Mouse (Mus musculus) heart, adult 18-20 months (tissue): ENCODE results near the gene Brix1. TPM values are rescaled to one million over a fixed set of nuclear protein-coding genes. Genes with fewer than 3 reads are reported as not detected.
A peak's percentile ranks its signal among the peaks of the same experiment; 100 is the strongest.
"Not testable (repeated sequence)": the region's sequence is repeated elsewhere in the genome, so short reads cannot be mapped to it uniquely, and the experiment has no call there.

Source experiments
- DNase-seq, 2 experiments: peaks; one replicate each; pipeline ENCODE4 v3.0.0; 2021 to 2022; ENCODE audit warnings: mixed read lengths in 1 of 2
- long read RNA-seq, 2 experiments: library from polyadenylated mRNA; stranded (forward); transcript quantifications; one replicate each; pipeline ENCODE4 v2.0.0; 2021
- total RNA-seq, 2 experiments: library from RNA; stranded (reverse); gene quantifications; 2 replicates each; pipeline ENCODE4 v1.2.3; 2021

The Brix1 gene
- 10 to 100 TPM; 20.4 to 22.5 TPM for total RNA-seq
- long read RNA-seq, experiment 1, transcript Brix1-201 (10 exons, 2,664 nt), result major isoform, 29 of 30 reads
- long read RNA-seq, experiment 1, partial matches to known transcripts, result 1 of 30 reads
- long read RNA-seq, experiment 1, other reads (novel, unspliced or antisense), result 0 of 30 reads
- long read RNA-seq, experiment 2, transcript Brix1-201 (10 exons, 2,664 nt), result major isoform, 20 of 22 reads
- long read RNA-seq, experiment 2, partial matches to known transcripts, result 0 of 22 reads
- long read RNA-seq, experiment 2, other reads (novel, unspliced or antisense), result 2 of 22 reads

- peak; percentile 96 to 98 for DNase-seq
Observed at GRCm38 (mm10) chr15:10485484-10486364, at the start of gene Brix1, which contains the start of gene Rad1. Brix1 (minus strand) TSS chr15:10485947. Rad1 (plus strand) TSS chr15:10486018.

- no peak for DNase-seq
Observed at GRCm38 (mm10) chr15:10534591-10534990, 48.8 kb upstream of the Brix1 start.

GRCm38 (mm10) chr15:10533361-10533760, 47.6 kb upstream of the Brix1 start:
- DNase-seq, result not testable (repeated sequence)

- DNase-seq, result no peak
Observed at GRCm38 (mm10) chr15:10531352-10531751, 45.6 kb upstream of the Brix1 start.

GRCm38 (mm10) chr15:10525896-10526295, 40.1 kb upstream of the Brix1 start:
- no peak for DNase-seq

- no peak for DNase-seq
Observed at GRCm38 (mm10) chr15:10515166-10515565, 29.4 kb upstream of the Brix1 start.

GRCm38 (mm10) chr15:10506099-10506498, 20.4 kb upstream of the Brix1 start:
- DNase-seq, result peak; percentile 37 to 49

- DNase-seq, result peak in 1 of 2 experiments; percentile 48
Observed at GRCm38 (mm10) chr15:10500838-10501719, 15.3 kb upstream of the Brix1 start.

- no peak for DNase-seq
Observed at GRCm38 (mm10) chr15:10500035-10500434, 14.3 kb upstream of the Brix1 start.

- DNase-seq, result no peak
Observed at GRCm38 (mm10) chr15:10499593-10499992, 13.8 kb upstream of the Brix1 start.

- not testable (repeated sequence) for DNase-seq
Observed at GRCm38 (mm10) chr15:10496696-10497095, 10.9 kb upstream of the Brix1 start.

- DNase-seq, result no peak
Observed at GRCm38 (mm10) chr15:10495944-10496343, 10.2 kb upstream of the Brix1 start.

- DNase-seq, result no peak
Observed at GRCm38 (mm10) chr15:10490101-10490500, 4.4 kb upstream of the Brix1 start.

GRCm38 (mm10) chr15:10487246-10487645, 1.5 kb upstream of the Brix1 start:
- DNase-seq, result no peak

- no peak for DNase-seq
Observed at GRCm38 (mm10) chr15:10486365-10486839, 655 bp upstream of the Brix1 start.

- DNase-seq, result no peak
Observed at GRCm38 (mm10) chr15:10470941-10471340, 14.8 kb downstream of the Brix1 start.

GRCm38 (mm10) chr15:10470151-10470831, 15.5 kb downstream of the Brix1 start, which contains the start of gene Dnajc21:
Dnajc21 (minus strand) TSS chr15:10470516.
- DNase-seq, result peak; percentile 89 to 94

GRCm38 (mm10) chr15:10469641-10470150, 16.1 kb downstream of the Brix1 start:
- peak in 1 of 2 experiments; percentile 44 for DNase-seq

- no peak for DNase-seq
Observed at GRCm38 (mm10) chr15:10468761-10469160, 17.0 kb downstream of the Brix1 start.

GRCm38 (mm10) chr15:10464678-10465077, 21.1 kb downstream of the Brix1 start:
- no peak for DNase-seq

GRCm38 (mm10) chr15:10463555-10463954, 22.2 kb downstream of the Brix1 start:
- no peak for DNase-seq
